Mouse (Mus musculus) heart, embryonic 16.5 days (tissue): Measurements from ENCODE around the gene Tmem51. TPM values are rescaled to one million over a fixed set of nuclear protein-coding genes. Genes with fewer than 3 reads are reported as not detected.

Source experiments
- ATAC-seq: fragments of 200-750 bp; cut with Nextera tagmentation; replicated peaks from 2 replicates; pipeline ENCODE4 v1.8.0; 2017; ENCODE audit warnings: moderate number of reproducible peaks; ENCODE audit not compliant: insufficient read depth, low FRiP score; ENCODE audit errors: extremely low read depth
- H3K27ac ChIP-seq: fragments of 300-500 bp; sonication (generic); 2 replicates; pipeline ENCODE4 v1.5.1; 2014; ENCODE audit warnings: mild to moderate bottlenecking, low read length, control low read depth, moderate library complexity
- H3K27me3 ChIP-seq: fragments of 300-500 bp; sonication (generic); 2 replicates; pipeline ENCODE4 v1.6.1; 2014; ENCODE audit warnings: low read length, mixed read lengths; ENCODE audit not compliant: control insufficient read depth, insufficient read depth
- H3K36me3 ChIP-seq: fragments of 300-500 bp; sonication (generic); 2 replicates; pipeline ENCODE4 v1.6.1; 2014; ENCODE audit not compliant: control insufficient read depth, insufficient read depth
- H3K4me1 ChIP-seq: fragments of 300-500 bp; sonication (generic); 2 replicates; pipeline ENCODE4 v1.6.1; 2014; ENCODE audit warnings: low read length, mixed read lengths; ENCODE audit not compliant: control insufficient read depth, insufficient read depth
- H3K4me2 ChIP-seq: fragments of 300-500 bp; sonication (generic); 2 replicates; pipeline ENCODE4 v1.6.1; 2014; ENCODE audit warnings: low read depth, mild to moderate bottlenecking, control low read depth, low read length
- H3K4me3 ChIP-seq: fragments of 300-500 bp; sonication (generic); 2 replicates; pipeline ENCODE4 v1.5.1; 2014; ENCODE audit warnings: mild to moderate bottlenecking, control low read depth, low read length
- H3K9ac ChIP-seq: fragments of 300-500 bp; sonication (generic); 2 replicates; pipeline ENCODE4 v1.6.1; 2014; ENCODE audit warnings: low read length, control low read depth
- H3K9me3 ChIP-seq: fragments of 300-500 bp; sonication (generic); replicated peaks from 2 replicates; pipeline ENCODE4 v1.6.1; 2016; ENCODE audit warnings: low read length; ENCODE audit not compliant: control insufficient read depth
- WGBS: fragments of 180-500 bp; shearing (Covaris S2); extraction: QIAGEN DNeasy Blood & Tissue Kit; methylation state at CpG from one replicate; pipeline ENCODE4 v1.1.7; 2014; 5-methylcytosine and 5-hydroxymethylcytosine counted together
- polyA plus RNA-seq: library from polyadenylated mRNA; unstranded; fragments of >200 nt; fragmentation: Nextera tagmentation; extraction: Ambion mirVana; gene quantifications from 2 replicates; pipeline ENCODE4 v1.2.1, GENCODE M21; 2015

Tmem51 gene
- polyA plus RNA-seq, 1 experiment from 2014 or later, result 49.2 TPM

DNA sequence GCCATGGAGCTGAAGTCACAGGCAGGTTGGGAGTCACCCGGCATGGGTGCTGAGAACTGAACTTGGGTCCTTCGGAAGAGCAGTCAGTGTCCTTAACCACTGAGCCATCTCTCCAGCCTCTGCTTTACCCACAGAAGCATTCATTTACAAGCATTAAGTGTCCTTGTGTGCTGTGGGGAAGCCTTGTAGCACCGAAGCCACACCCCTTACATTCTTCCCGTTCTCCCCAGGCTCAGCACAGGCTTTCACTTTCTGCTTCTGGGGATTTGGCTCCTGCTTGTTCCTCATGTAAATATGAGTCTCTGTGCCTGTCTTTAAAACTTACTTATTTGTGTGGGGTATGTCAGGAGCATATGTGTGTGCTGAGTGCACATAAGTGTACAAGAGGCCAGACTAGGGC, 60.9 kb downstream of the Tmem51 start:
- Histone ChIP-seq H3K27me3 (no peaks in the 10 kb centered on the region), H3K4me1 (no peaks in the 10 kb centered on the region), H3K27ac (no peak overlapping the region), H3K36me3 (no peaks in the 10 kb centered on the region), H3K4me3 (no peak overlapping the region), H3K4me2 (no peak overlapping the region), H3K9ac (no peak overlapping the region), H3K9me3 (no peaks in the 10 kb centered on the region)
- WGBS, result 65% methylated on average over 4 of the region's 4 CpGs
- no peak for ATAC-seq

DNA sequence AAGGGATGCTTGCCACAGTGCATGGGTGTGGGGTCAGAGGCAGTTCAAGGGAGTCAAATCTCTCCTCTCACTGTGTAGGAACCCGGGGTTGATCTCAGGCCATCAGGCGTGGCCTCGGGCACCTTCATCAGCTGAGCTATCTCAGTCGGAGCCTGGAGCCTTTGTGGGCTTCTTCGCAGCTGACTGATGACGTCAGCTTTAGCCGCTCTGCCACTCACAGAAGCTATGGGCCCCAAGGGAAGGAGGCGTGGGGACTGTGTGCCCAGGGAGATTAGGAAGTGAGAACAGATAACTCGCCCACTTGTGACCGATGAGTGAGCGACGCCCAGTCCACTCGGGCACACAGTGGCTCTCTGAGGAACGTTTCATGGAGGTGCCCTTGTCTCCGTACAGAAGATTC, 66.4 kb downstream of the Tmem51 start:
- Histone ChIP-seq H3K4me3 (peak overlapping the region; percentile 5; the same call in 1 of the 2 replicates), H3K4me1 (peaks cover 24% of the 10 kb centered on the region), H3K9ac (no peak overlapping the region), H3K27me3 (0 out of 2 replicates have a peak, but pooled peaks cover 3% of the 10 kb centered on the region), H3K36me3 (no peaks in the 10 kb centered on the region), H3K4me2 (peak overlapping the region; percentile 35), H3K27ac (no peak overlapping the region), H3K9me3 (no peaks in the 10 kb centered on the region)
- ATAC-seq, result peak; percentile 59
- 8% methylated on average over 15 of the region's 15 CpGs for WGBS

DNA sequence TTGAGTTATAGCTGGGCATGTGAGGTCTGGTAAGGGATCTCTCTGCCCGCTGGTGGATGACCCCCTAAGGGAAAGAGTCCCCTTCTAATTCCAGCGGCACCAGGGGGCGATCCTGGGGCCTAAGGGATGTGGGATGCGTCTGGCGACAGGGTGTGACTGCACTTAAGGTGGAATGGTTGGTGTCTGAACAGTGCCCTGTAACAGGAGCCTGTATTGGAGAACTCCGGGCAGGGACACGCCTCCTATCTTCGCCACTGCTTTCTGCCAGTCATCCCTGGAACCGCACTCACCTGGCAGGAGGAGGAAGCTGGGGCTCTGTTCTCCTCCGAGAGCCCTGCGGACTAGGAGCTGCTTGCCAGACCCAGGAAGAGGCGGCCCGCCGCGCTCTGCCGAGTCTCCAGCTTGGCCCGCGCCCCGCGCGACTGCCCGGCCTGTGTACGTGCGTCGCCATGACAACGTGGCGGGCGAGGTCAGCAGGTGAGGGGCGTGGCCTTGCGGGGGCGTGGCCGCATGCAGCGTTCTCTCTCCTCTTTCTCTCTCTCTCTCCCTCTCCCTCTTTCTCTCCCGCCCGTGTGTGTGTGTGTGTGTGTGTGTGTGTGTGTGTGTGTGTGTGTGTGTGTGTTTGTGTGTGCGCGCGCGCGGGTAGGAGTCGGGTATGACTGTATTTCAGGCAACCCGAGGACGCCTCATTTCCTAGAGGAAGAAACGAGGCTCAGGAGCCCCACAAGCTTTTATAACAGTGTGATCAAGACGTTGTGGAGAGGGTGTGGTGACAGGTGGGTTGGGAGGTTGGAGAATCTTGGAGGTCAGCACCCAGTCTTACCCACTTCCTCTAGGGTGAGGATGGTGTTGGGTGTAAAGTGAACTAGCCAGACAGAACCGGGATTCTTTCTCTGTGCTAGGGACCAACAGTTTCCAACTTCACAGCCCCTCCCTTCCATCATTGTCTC, 69.2 kb downstream of the Tmem51 start, which contains the start of gene Fhad1:
Gene Fhad1 (minus strand): TSS at position 424 of the 950 bp plus-strand sequence.
- no peak within 1 kb of the TSS for H3K27ac ChIP-seq
- peak; percentile 76 for ATAC-seq
- peak within 1 kb of the TSS; percentile 53 for H3K4me3 ChIP-seq

DNA sequence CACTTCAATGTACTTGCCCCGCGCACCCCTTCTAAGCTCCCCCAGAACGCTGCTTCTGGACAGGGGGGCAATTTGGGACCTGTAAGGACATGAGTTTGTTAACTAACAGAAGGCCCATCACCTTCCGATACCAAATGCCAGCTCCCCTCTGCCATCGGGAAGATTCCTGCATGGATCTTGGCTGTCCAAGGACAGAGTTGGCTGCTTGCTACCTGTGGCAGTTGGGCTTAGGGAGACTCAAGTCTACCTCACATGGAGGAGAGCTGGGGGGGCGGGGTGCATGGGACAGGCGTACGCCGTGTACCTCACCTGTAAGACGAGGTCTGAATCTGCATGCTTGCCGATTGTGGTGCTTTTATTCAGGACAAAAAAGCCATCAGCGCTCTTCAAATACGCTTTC, 72.9 kb downstream of the Tmem51 start:
- 94% methylated on average over 13 of the region's 13 CpGs for WGBS
- Histone ChIP-seq H3K36me3 (no peaks in the 10 kb centered on the region), H3K4me2 (no peak overlapping the region), H3K4me1 (peaks cover 17% of the 10 kb centered on the region), H3K4me3 (no peak overlapping the region), H3K27ac (no peak overlapping the region), H3K9me3 (no peaks in the 10 kb centered on the region), H3K9ac (no peak overlapping the region), H3K27me3 (0 out of 2 replicates have a peak, but pooled peaks cover 3% of the 10 kb centered on the region)
- no peak for ATAC-seq

More for the DNA sequence above, 69.2 kb downstream of the Tmem51 start, which contains the start of gene Fhad1:
- H3K36me3 ChIP-seq, result no peaks in the 10 kb centered on the region
- H3K9me3 ChIP-seq, result no peaks in the 10 kb centered on the region
- 0 out of 2 replicates have a peak, but pooled peaks cover 3% of the 10 kb centered on the region for H3K27me3 ChIP-seq
- WGBS, result 1% methylated on average over 41 of the region's 46 CpGs
- peak within 1 kb of the TSS; percentile 74 for H3K4me2 ChIP-seq
- peaks cover 24% of the 10 kb centered on the region for H3K4me1 ChIP-seq
- H3K9ac ChIP-seq, result peak within 1 kb of the TSS; percentile 58

DNA sequence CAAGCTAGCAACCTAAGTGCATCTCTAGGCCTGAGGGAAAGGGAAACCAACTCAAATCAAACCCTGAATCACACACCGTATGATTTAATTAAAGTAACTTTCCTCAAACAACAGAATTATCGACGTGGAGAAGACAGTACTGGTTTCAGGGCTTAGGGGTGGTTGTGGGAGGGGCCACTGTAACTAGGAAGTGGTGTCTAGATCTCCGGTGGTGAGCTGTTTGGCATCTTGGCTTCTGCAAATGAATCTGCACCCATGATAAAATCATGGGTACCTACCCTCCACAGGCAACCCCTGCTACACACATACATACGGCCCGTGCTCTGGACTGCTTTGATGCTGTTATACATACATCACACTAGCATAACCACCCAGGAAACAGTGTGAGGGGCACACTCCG, 73.7 kb downstream of the Tmem51 start:
- no peak overlapping the region for H3K9ac ChIP-seq
- H3K4me1 ChIP-seq, result peaks cover 12% of the 10 kb centered on the region
- H3K4me2 ChIP-seq, result no peak overlapping the region
- 80% methylated on average over 7 of the region's 7 CpGs for WGBS
- H3K9me3 ChIP-seq, result no peaks in the 10 kb centered on the region
- H3K27ac ChIP-seq, result no peak overlapping the region
- no peak overlapping the region for H3K4me3 ChIP-seq
- no peak for ATAC-seq
- H3K36me3 ChIP-seq, result no peaks in the 10 kb centered on the region
- no peaks in the 10 kb centered on the region for H3K27me3 ChIP-seq

DNA sequence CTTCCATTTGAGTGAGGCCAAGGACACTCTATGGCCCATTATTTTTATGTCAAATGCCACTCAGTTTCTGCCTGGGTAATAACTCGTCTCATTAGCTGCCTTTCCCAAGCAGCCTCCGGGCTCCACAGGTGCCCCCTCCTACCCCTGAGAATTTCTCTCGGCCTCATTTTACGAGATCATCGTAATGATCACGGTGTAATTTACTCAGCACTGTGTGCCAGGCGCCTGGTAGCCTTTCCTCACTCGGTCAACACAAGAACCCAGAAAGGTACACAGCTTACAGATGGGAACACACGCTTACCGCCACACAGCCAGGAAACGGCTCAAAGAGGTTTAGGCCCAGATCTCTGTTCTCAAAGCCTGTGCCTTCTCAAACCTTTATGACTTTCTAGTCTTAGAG, 75.9 kb downstream of the Tmem51 start:
- no peak overlapping the region for H3K27ac ChIP-seq
- WGBS, result 83% methylated on average over 11 of the region's 11 CpGs
- H3K9me3 ChIP-seq, result no peaks in the 10 kb centered on the region
- H3K36me3 ChIP-seq, result no peaks in the 10 kb centered on the region
- H3K27me3 ChIP-seq, result no peaks in the 10 kb centered on the region
- no peak overlapping the region for H3K4me3 ChIP-seq
- H3K9ac ChIP-seq, result no peak overlapping the region
- no peak overlapping the region for H3K4me2 ChIP-seq
- ATAC-seq, result no peak
- peaks cover 2% of the 10 kb centered on the region for H3K4me1 ChIP-seq

DNA sequence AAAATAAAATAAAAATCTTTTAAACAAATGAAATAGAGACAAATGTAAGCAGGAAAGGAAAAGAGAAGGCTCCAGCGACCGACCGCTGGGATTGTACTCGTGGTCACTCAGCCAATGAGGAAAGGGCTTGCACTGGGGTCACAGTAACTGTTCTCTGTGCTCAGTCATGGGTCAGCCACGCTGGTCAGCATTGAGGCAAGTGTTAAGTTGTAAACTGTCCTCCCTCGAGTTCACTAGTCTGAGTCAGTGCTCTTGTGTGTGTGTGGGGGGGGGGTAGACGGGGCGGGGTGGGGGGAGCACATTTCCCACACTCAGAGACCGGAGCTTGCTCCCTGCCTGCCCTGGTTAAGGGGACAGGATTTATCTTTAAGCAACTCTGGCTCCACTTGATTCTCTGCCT, 83.5 kb downstream of the Tmem51 start:
- Histone ChIP-seq H3K27me3 (no peaks in the 10 kb centered on the region), H3K36me3 (no peaks in the 10 kb centered on the region), H3K4me2 (no peak overlapping the region), H3K9me3 (no peaks in the 10 kb centered on the region; the same call in 1 of the 2 replicates), H3K27ac (no peak overlapping the region), H3K4me3 (no peak overlapping the region), H3K9ac (no peak overlapping the region), H3K4me1 (no peaks in the 10 kb centered on the region)
- WGBS, result 49% methylated on average over 9 of the region's 9 CpGs
- ATAC-seq, result no peak

DNA sequence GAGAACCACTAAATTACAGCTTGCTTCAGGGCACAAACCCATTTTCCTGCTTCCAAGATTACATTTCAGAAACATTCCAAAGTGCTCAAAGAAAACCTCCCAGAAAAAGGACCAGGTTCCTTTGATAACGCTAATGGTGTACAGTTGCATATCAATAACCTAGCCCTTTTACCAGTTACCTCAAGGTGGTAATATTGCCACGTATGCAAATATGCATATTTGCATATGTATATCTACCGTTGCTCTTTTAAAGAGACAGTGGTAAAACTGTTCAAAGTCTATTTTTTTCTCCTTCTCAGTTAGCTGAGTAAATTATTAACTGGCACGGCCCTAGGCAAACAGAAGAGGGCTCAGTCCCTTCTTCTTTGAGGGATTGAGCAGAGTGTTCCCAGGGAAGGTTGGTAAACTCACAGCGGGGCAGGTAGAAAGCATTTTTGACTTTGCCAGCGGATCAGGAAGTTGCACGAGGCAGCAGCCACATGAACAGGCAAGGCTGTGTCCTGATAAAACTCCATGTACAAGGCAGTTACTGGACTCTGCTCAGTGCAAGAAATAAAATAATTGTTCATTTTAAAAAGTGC, 84.5 kb downstream of the Tmem51 start:
- no peak for ATAC-seq
- no peak overlapping the region for H3K27ac ChIP-seq
- H3K27me3 ChIP-seq, result no peaks in the 10 kb centered on the region
- H3K4me3 ChIP-seq, result no peak overlapping the region
- no peak overlapping the region for H3K4me2 ChIP-seq
- H3K9ac ChIP-seq, result no peak overlapping the region
- 54% methylated on average over 7 of the region's 7 CpGs for WGBS
- H3K36me3 ChIP-seq, result no peaks in the 10 kb centered on the region
- H3K9me3 ChIP-seq, result no peaks in the 10 kb centered on the region; the same call in 1 of the 2 replicates
- no peaks in the 10 kb centered on the region for H3K4me1 ChIP-seq
